Mouse (Mus musculus) 3134 (cell line): ENCODE data around the gene Cope.

Experiments used
- DNase-seq: peaks from one replicate; pipeline ENCODE4 v3.0.0-alpha.2; 2011; ENCODE audit warnings: low spot score; ENCODE audit not compliant: insufficient read length; ENCODE audit errors: extremely low read depth

Gene Cope

DNA sequence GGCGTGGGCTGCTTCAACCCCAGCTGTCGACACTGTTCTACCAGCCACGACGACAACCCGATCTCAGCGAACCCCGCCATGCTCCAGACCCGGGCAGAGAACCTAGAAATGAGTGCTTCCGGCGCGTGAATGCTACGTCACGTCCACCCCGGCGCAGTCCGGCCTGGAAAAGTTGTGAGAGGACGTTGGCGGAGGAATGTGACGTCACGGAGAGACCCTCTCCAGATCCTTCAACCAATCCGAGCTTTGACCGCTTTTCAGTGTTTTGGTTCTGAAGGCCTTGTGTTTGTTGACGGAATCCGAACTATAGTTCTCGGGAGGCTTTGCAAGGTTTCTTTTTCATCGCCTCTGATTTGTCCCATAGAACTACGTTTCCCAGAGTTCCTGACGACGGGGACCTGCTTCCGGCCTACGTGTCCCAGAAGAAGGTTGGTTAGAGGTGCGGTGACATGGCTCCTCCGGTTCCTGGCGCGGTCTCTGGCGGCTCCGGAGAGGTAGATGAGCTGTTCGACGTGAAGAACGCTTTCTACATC is at the start of gene Cope, which contains the start of gene Ddx49:
Gene Cope (plus strand): TSS at position 161 of the 533 bp plus-strand sequence.
Gene Ddx49 (minus strand): TSS at position 132 of the 533 bp plus-strand sequence.
- DNase-seq = peak; percentile 82

DNA sequence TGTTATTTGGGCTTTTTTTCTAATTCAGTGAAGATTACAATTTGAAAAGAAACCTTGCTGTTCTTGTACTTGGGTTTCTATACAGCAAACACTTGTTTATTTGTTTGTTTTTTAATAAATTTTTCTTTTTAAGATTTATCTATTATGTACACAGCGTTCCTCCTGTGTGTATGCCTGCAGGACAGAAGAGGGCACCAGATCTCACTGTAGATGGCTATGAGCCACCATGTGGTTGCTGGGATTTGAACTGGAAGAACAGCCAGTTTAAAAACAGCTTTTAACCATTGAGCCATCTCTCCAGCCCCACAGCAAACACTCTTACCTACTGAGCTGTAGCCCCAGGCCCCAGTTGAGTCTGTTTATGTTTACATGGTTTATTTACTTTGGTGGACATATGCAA is 47.7 kb upstream of the Cope start:
- no peak for DNase-seq

DNA sequence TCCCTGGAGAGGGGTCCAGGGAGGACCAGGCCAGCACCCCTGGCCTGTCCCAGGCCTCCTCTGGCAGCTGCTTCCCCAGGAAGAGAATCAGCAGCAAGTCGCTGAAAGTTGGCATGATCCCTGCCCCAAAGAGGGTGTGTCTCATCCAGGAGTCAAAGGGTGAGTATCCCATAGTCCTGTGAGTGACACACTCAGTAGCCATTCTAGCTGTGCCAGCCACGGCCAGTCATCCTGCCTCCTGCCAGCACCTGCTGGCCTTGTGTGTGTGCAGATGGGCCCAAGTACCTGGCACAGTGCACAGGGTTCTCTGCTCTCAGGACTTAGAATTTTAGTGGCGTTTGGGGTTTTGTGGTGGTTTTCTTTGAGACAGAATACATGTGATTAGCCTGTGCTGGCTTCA is 44.9 kb upstream of the Cope start:
- peak; percentile 9 for DNase-seq

DNA sequence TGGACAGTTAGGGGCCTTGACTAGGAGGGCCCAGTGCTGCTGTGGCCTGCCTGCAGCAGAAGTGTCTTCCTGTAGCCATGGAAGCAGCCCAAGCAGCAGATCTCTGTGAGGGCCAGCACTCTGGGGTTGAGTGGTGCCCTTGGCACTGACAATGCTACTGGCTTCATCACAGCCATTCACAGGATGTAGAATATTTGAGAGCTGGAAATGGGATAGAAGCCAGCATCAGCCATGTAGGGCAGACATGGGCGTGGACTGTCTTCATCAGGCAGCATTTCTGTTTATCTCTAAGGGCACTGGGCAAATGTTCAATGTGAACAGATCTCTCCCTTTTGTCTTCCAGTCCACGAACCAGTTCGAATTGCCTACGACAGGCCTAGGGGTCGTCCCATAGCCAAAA is 43.7 kb upstream of the Cope start:
- no peak for DNase-seq

DNA sequence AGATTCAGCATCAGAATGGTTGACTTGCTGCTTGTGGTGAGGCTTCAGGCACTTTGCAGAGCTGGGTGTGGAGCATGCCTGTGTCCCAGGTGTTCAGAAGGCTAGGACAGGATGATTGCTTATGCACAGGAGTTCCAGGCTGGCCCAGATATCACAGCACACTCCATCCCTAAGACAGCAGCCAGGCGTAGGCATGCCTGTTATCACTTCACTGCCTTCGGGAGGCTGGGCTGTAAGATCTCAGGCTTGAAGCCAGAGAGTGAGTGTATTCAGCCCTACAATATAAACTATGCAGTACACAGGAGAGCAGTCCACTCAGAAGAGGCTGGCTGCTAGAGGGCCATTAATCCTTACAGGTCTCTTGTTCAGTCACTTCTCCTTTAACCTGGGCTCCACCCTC is 43.3 kb upstream of the Cope start:
- DNase-seq = no peak

DNA sequence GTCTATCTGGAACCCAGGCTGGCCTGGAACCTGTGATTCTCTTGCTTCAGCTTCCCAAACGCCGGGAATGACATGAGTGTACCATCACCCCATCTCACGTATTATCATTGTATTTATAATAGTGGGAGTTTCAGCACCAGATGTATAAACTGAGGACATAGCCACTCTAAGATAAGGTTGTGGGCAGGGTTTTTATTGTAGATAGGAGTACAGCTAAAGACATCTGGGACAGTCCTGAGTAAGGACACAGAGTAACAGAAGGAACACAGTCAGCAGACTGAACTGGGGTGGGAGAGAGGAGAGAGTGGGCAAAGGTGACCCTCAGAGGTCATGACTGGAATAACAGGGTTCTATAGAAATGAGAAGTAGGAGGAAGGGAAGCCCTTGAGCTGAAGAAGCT is 34.6 kb upstream of the Cope start:
- no peak for DNase-seq

DNA sequence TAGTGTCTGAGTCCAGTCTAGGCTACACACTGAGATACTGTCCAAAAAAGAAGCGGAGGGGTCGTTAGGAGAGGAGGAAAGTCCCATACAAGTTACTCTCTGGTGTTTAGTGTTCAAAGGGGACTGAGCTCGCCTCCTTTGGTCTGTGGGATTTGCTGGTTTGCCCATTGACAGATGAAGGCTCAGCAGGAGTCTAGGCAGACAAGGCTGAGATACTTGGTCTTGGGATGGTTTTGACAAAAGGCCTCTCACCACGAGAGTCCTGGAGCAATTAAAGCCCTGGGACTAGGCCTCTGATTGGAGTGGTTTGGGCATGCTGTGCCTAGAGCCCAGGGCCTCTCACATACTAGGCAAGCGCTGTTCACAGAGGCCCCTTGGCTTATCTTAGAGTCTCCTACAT is 34.0 kb upstream of the Cope start:
- no peak for DNase-seq

DNA sequence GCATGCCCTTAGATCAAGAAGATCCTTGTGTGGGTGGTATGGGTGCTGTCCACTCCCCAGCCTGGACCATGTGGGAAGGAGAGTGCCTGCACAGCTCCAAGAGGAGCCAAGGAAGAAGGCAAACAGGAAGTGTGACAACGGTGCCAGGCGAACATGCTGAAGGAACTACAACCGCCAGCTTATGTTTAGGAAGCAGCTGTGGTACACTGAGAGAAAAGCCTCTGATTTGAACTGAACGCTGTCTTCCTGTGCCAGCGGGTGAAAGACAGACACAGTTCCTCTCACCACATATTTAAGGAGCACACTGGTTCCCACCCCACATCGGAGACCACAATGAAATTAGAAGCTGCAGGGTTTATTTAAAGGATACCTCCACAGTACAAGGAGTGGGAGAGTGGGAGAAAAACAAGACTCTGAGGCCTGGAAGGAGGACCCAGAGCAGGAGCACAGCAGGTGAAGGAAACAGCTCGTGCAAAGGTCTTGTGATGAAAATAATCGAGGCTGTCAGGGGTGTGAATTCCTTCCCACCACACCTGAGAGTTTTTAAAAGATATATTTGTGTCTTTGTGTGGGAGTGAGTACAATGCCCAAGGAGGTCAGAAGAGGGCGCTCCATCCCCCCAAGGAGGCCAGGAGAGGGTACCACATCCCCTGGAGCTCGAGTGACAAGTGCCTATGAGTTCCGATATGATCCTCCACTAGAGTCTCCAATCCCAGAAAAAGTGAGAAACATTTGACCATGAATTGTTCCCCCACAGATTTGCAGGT is 33.3 kb upstream of the Cope start:
- no peak for DNase-seq

DNA sequence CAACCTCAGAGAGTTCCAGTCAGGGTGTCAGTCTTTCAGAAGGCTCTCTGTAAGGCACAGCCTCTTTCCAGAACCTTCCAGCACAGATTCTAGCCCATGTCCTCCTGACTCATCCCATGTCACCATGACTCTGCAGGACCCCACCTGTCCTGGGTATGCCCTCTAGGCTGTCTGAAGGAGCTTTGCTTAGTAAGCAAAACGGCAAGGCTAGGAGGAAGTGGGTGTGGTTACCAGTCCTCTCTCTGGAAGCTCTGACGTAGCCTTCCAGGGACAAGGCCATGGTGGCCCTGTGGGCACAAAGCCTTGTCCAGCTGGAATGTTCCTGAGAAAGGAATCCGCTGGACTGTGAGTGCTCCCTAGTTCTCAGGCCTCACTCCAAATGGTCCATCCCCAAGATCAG is 29.4 kb upstream of the Cope start:
- DNase-seq = no peak

DNA sequence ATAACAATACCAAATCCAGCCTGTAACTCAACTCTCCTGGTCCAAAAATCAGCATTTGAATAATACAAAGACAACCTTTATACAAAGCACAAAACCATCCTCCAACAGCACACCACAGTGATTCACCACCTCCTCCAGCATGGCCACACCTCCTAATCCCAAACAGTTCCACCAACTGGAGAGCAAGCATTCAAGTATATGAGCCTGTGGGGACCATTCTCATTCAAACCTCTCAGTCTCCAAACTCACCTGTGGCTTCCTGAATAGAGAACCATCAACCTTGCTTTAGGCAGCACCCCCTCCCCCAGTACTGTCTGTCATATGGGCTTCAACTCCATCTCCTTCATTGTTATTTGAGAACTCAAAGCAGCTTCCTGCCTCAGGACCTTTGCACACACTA is 28.0 kb upstream of the Cope start:
- no peak for DNase-seq

DNA sequence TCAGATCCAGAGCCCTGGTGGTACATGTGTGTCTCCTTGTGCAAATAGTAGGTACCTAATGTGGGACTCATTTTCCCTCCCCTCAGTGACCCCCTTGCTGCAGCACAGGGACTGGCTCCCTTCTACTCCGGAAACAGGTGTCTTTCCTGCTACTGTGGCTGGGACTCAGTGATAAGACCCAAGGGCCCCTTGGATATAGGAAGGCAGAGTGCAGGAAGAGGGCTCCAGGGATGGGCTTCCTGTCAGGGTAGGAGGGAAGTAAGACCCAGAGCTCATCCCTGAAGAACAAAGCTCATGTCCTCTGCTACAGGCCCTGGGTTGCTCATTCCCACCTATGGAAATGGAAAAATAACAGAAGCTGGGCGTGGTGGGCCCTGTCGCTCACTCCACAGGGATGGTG is 25.8 kb upstream of the Cope start:
- DNase-seq = no peak

DNA sequence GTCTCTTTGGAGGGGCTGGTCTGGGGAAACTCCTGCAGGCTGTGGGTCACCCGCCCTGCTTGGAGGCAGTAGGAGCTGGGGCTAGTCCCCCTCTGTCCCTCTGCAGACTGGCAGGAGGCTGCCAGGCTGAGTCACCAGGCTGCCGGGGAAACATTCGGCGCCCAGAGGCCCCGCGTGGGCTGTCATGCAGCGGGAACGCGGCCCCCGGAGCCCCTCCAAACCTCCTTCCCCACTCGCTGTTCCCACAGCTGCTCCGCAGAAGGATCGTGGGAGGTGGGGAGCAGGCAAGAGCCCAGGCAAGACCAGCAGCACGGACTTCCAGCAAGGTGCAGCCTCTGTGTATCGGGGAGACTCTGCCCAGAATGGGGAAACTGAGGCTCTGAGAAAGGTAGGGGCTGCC is 24.1 kb upstream of the Cope start:
- DNase-seq = no peak

DNA sequence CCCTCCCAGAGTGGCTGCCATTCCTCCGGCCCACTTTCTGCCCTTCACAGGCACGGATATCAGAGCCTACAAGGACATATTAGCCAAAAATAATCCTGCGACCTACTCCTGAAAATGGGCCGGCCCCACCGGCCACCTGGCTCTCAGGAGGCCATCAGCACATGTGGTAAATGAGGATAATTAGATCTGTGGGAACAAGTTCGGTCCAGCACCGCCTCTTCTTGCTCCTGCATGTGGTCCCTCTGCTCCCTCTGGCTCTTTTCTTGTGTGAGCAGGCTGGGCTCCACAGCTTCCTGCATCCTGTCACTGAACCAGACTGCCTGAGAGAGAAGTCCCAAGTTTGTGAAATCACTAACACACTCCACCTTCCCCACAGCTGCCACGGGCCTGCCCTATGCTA is 23.1 kb upstream of the Cope start:
- DNase-seq = no peak

DNA sequence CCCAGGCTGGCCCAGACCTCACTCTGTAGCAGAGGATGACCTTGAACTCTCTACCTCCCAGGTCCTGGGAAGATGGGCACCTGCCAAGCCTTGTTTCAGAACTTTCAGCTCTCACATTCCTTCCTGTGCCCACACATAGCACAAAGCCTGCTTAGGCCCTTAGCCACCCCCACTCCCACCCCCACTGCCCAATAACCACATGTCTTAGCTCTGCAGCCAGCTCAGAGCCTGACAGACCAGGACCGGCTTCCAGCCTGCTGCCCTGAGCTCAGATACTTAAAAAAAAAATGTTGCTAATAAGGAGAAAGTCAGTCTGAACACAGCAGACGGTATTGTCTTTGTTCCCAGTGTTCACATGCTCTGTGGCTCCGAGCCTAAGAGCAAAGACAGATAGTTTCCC is 21.3 kb upstream of the Cope start:
- no peak for DNase-seq

DNA sequence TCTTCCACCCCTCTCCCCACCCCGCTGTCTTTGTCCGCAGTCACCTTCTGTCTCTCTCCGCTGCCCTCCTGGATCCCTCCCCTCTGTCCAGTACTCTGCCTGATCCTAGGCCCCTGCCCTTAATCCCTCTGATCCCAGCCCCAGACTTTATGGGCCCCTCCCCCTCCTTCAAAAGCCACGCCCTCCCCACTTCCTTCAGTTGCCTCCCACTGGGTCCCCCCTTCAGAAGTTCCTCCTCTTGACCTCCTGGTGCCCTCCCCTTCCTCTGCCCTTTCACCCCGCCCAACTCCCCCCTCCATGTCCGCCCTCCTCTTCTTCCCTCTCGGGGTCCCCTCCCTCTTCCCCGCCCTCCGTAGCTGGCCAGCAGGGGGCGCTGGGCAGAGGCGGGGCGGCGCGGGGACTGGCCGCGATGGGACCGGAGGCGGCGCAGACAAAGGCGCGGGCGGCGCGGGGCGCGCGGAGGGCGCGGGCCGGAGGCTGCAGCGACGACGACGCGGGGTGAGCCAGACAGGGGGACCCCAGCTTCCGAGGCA is 19.6 kb upstream of the Cope start, which contains the start of gene Homer3:
Gene Homer3 (plus strand): TSS at position 225 of the 533 bp plus-strand sequence.
- DNase-seq = peak; percentile 84

DNA sequence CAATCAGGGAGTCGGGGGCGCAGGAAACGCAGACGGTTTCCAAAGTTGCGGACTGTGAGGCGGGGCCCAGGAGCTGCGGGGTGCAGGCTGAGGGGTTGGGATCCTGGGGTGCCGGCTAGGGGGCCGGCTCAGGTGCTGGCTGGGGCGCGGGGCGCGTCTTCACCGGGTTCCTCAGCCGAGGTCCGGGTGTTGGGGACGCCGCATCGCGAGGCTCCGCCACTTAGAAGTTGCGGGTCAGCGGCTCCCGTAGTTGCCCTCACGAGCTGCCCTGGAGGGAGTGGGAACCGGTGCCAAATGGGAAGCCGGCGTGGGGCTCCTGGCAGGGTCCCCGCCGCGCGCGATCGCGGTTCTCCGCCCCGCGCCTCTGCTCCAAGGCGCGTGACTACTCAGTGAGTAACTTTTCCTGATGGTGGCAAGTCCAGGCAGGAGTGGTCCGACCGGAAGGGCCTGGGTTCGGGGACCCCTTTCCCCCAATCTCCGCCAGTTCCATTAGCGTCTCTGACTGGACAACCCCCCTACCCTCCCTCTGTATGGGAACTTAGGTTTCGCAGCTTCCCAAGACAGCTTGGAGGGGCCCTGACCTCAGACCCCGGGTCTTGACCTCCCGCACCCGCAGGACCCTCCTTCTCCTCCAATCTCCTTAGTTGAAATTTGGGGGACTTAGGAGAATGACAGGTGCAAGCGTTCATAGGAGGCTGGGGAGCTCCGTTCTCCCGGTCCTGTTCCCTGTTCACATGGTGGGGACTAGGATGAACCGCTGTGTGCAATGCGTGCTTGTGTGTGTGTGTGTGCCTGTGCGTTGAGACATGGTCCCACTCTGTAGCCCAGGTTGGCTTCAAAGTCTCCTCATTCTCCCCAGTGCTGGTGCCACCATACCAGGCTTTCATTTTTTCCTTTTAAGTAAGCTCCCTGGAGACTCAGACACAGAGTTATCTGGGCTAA is 18.9 kb upstream of the Cope start:
- peak; percentile 62 for DNase-seq

DNA sequence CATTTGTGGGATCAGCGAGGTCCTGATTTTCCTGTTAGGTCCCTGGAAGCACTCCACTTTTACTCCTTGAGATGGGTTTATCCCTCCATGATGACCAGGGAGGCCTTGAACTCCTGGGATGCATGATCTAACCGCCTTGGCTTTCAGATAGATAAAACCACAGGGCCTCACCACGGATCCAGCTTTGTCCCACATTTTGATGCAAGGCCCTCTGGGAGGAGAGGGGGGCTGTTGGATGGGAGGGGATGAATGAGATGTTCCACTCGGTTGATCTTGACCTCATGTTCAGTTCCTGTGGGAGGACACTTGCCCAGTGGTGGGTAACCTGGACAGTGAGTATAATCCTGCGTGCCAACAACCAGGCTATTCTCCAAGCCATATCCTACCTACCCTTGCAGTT is 17.9 kb upstream of the Cope start:
- DNase-seq = no peak

DNA sequence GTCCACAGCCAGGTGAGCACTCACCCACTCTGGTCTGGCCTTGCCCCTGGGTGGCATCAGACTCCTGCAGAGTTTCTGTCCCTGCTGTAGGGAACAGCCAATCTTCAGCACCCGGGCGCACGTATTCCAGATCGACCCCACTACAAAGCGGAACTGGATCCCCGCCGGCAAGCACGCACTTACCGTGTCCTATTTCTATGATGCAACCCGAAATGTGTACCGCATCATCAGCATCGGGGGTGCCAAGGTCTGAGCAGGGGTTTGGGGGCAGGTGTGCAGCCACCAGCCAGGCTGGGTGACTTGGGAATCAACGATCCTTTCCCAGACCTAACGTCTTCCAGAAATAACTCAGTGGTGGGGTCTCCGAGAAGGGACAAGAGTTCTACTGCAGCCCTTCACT is 17.0 kb upstream of the Cope start:
- DNase-seq = no peak

DNA sequence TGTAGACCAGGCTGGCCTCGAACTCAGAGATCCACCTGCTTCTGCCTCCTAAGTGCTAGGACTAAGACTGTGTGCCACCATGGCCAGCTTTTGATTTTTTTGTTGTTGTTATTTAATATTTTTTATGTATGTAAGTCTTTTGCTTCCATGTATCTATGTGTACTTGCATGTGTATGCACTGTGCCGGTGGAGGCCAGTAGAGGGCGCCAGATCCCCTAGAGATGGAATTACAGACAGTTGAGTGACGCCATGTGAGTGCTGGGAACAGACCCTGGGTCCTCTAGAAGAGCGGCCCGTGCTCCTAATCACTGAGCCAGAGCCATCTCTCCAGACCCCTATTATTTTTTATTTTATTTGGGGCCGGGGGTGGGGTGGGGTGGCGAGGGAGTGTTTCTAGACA is 15.6 kb upstream of the Cope start:
- DNase-seq = no peak

DNA sequence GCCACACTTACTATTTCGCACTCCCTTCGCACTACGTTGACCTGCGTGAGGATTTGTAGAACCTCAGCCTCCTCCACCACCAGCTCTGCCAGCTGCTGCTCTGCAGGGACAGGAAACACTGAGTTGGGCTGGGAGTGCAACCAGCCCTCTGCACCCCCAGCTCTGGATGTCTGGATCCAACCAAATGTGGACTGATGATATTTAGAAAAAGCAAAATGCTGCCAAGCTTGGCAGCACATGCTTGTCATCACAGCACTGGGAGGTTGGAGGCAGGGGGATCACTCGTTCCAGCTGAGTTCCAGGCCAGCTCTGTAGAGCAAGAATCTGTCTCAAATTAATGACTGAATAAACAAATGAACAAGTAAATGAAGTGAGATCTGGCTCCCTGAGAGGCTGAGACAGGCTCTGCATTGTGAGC is 8.3 kb upstream of the Cope start:
- DNase-seq = no peak

DNA sequence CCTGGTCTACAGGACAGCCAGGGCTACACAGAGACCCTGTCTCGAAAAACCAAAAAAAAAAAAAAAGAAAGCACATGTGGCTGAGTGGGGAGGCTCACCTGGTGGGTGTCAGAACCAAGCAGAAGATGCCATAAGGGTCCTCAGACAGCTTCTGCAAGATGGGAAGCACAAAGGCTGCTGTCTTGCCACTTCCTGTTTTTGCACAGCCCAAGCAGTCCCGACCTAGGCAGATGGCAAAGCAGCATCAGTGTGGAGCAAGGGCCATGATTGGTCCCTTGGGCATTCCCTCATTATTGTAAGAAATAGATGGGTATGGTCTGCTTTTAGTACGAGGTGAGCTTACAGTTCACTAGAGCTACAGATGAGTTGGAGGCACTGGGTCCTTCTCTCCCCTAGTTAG is 1.4 kb upstream of the Cope start:
- DNase-seq = no peak
